Mouse (Mus musculus) CH12.LX (cell line): ENCODE measurements around the gene Prdm2. TPM values are rescaled to one million over a fixed set of nuclear protein-coding genes. Genes with fewer than 3 reads are reported as not detected.

ENCODE experiments used
- DNase-seq: peaks from one replicate; pipeline ENCODE4 v3.0.0-alpha.2; 2013; ENCODE audit errors: extremely low read depth
- H3K27ac ChIP-seq: 2 replicates; pipeline ENCODE4 v1.5.1; 2012; ENCODE audit warnings: low read depth, mild to moderate bottlenecking, control low read depth, moderate library complexity; ENCODE audit not compliant: insufficient read depth
- H3K27me3 ChIP-seq: replicated peaks from 2 replicates; pipeline ENCODE3; 2012; ENCODE audit warnings: inconsistent platforms
- H3K36me3 ChIP-seq, 2 experiments: replicated peaks in 1 of 2; 2 replicates each; pipeline versions ENCODE3 to v1.6.1; 2012; ENCODE audit warnings: inconsistent platforms in 1 of 2, low read length in 1 of 2, mild to moderate bottlenecking in 1 of 2, mixed read lengths in 1 of 2, moderate library complexity in 1 of 2; ENCODE audit not compliant: control insufficient read depth in 1 of 2, insufficient read depth in 1 of 2
- H3K4me1 ChIP-seq, 2 experiments: 2 replicates each; pipeline ENCODE4 v1.6.1; 2012; ENCODE audit warnings: inconsistent platforms in 1 of 2, moderate library complexity in 1 of 2; ENCODE audit not compliant: insufficient read depth in 2 of 2, control insufficient read depth in 1 of 2
- H3K4me2 ChIP-seq: 2 replicates; pipeline ENCODE4 v1.6.1; 2012; ENCODE audit warnings: low read depth, mild to moderate bottlenecking, control low read depth; ENCODE audit not compliant: poor library complexity, insufficient read depth, severe bottlenecking
- H3K4me3 ChIP-seq, 3 experiments: fragments of 150-350 bp in 1 of 3; sonication (generic) in 1 of 3; replicated peaks in 1 of 3; 2 replicates each; pipeline versions ENCODE3 to v1.5.1; 2011 to 2012; ENCODE audit warnings: low read depth in 2 of 3, low read length in 2 of 3, mild to moderate bottlenecking in 2 of 3, moderate library complexity in 2 of 3, control low read depth in 1 of 3, improper control_type of control experiment in 1 of 3, inconsistent platforms in 1 of 3, mixed read lengths in 1 of 3; ENCODE audit not compliant: poor library complexity in 1 of 3
- H3K79me2 ChIP-seq: replicated peaks from 2 replicates; pipeline ENCODE4 v1.6.1; 2012; ENCODE audit warnings: mild to moderate bottlenecking, moderate library complexity; ENCODE audit not compliant: control insufficient read depth, poor library complexity, insufficient read depth, severe bottlenecking; ENCODE audit errors: extremely low read depth
- H3K9ac ChIP-seq: 2 replicates; pipeline ENCODE4 v1.6.1; 2012; ENCODE audit warnings: low read depth, mild to moderate bottlenecking, control low read depth, moderate library complexity; ENCODE audit not compliant: insufficient read depth
- H3K9me3 ChIP-seq: replicated peaks from 2 replicates; pipeline ENCODE3; 2012; ENCODE audit warnings: low read length, inconsistent platforms, mixed read lengths
- BHLHE40 ChIP-seq: IDR thresholded peaks from 2 replicates; pipeline ENCODE4 v1.6.1; 2011; ENCODE audit warnings: mild to moderate bottlenecking, low read depth, low read length, improper control_type of control experiment
- CHD2 ChIP-seq: IDR thresholded peaks from 2 replicates; pipeline ENCODE4 v1.6.1; 2011; ENCODE audit warnings: low read length, improper control_type of control experiment
- EP300 ChIP-seq: IDR thresholded peaks from 2 replicates; pipeline ENCODE4 v1.6.1; 2011; ENCODE audit warnings: low read length, improper control_type of control experiment
- ETS1 ChIP-seq: conservative IDR thresholded peaks from 2 replicates; pipeline ENCODE4 v1.6.1; 2012; ENCODE audit warnings: low read depth, mild to moderate bottlenecking, inconsistent platforms, low read length, improper control_type of control experiment, moderate library complexity
- GABPA ChIP-seq: IDR thresholded peaks from 2 replicates; pipeline ENCODE4 v1.6.1; 2012; ENCODE audit warnings: low read depth, low read length, improper control_type of control experiment, inconsistent platforms; ENCODE audit not compliant: insufficient replicate concordance
- IRF4 ChIP-seq: IDR thresholded peaks from 2 replicates; pipeline ENCODE4 v1.6.1; 2014; ENCODE audit warnings: low read depth, mild to moderate bottlenecking, inconsistent platforms, low read length, improper control_type of control experiment
- JUND ChIP-seq: conservative IDR thresholded peaks from 2 replicates; pipeline ENCODE4 v1.6.1; 2011; ENCODE audit warnings: low read depth, low read length, improper control_type of control experiment
- KAT2A ChIP-seq: IDR thresholded peaks from 2 replicates; pipeline ENCODE4 v1.6.1; 2012; ENCODE audit warnings: low read length, improper control_type of control experiment, inconsistent platforms; ENCODE audit not compliant: insufficient replicate concordance
- MAFK ChIP-seq: IDR thresholded peaks from 2 replicates; pipeline ENCODE4 v1.6.1; 2011; ENCODE audit warnings: low read length, improper control_type of control experiment; ENCODE audit not compliant: insufficient replicate concordance
- MEF2A ChIP-seq: IDR thresholded peaks from 2 replicates; pipeline ENCODE4 v1.6.1; 2014; ENCODE audit warnings: low read depth, mild to moderate bottlenecking, inconsistent platforms, low read length, improper control_type of control experiment, borderline replicate concordance
- MYC ChIP-seq: IDR thresholded peaks from 2 replicates; pipeline ENCODE4 v1.6.1; 2011; ENCODE audit warnings: low read depth, mild to moderate bottlenecking, improper control_type of control experiment, low read length
- NRF1 ChIP-seq: IDR thresholded peaks from 2 replicates; pipeline ENCODE4 v1.6.1; 2014; ENCODE audit warnings: low read depth, mild to moderate bottlenecking, inconsistent platforms, low read length, improper control_type of control experiment, moderate library complexity
- POLR2A ChIP-seq: IDR thresholded peaks from 2 replicates; pipeline ENCODE4 v1.6.1; 2011; ENCODE audit warnings: low read depth, mild to moderate bottlenecking, improper control_type of control experiment, low read length
- RAD21 ChIP-seq: IDR thresholded peaks from 2 replicates; pipeline ENCODE4 v1.6.1; 2011; ENCODE audit warnings: low read depth, mild to moderate bottlenecking, low read length, improper control_type of control experiment, moderate library complexity
- SIN3A ChIP-seq: IDR thresholded peaks from 2 replicates; pipeline ENCODE4 v1.6.1; 2012; ENCODE audit warnings: low read length, improper control_type of control experiment, inconsistent platforms
- SMC3 ChIP-seq: IDR thresholded peaks from 2 replicates; pipeline ENCODE4 v1.6.1; 2011; ENCODE audit warnings: low read depth, low read length, improper control_type of control experiment
- TBP ChIP-seq: conservative IDR thresholded peaks from 2 replicates; pipeline ENCODE4 v1.6.1; 2011; ENCODE audit warnings: low read depth, low read length, improper control_type of control experiment
- USF1 ChIP-seq: IDR thresholded peaks from 2 replicates; pipeline ENCODE4 v1.6.1; 2014; ENCODE audit warnings: low read depth, mild to moderate bottlenecking, inconsistent platforms, low read length, improper control_type of control experiment
- ZC3H11A ChIP-seq: IDR thresholded peaks from 2 replicates; pipeline ENCODE4 v1.6.1; 2012; ENCODE audit warnings: low read depth, mild to moderate bottlenecking, inconsistent platforms, low read length, improper control_type of control experiment
- ZKSCAN1 ChIP-seq: IDR thresholded peaks from 2 replicates; pipeline ENCODE4 v1.6.1; 2012; ENCODE audit warnings: low read depth, inconsistent platforms, low read length, improper control_type of control experiment, borderline replicate concordance
- dilution Hi-C: fragments of 300-500 bp; cut with MboI; formaldehyde crosslinking; loops from 2 replicates; pipeline ENCODE4 v1.14.3; 2020; ENCODE audit warnings: low sequenced_read_pairs; ENCODE audit not compliant: extremely low pct_unique_long_range_greater_than_20kb, extremely low pct_ligation_motif_present
- in situ Hi-C: fragments of 300-500 bp; cut with MboI; formaldehyde crosslinking; loops from 3 replicates; pipeline ENCODE4 v1.14.3; 2019; ENCODE audit warnings: low sequenced_read_pairs, low pct_ligation_motif_present, low pct_unique_long_range_greater_than_20kb, mixed read lengths
- polyA plus RNA-seq: library from polyadenylated mRNA; unstranded; fragments of >175 nt; gene quantifications from 2 replicates; pipeline ENCODE4 v1.2.1, GENCODE M21; 2012; ENCODE audit warnings: low read depth; ENCODE audit not compliant: insufficient read length
- total RNA-seq, 2 experiments: library from RNA; depleted of rRNA; stranded (reverse); fragments of 300-350 nt in 1 of 2; fragments of >200 nt in 1 of 2; gene quantifications; 2 replicates each; pipeline ENCODE4 v1.2.3; 2012 to 2014

Prdm2 gene
- total and polyA plus RNA-seq, 3 experiments: 3.8 to 16.1 (median 7.1) TPM

DNA sequence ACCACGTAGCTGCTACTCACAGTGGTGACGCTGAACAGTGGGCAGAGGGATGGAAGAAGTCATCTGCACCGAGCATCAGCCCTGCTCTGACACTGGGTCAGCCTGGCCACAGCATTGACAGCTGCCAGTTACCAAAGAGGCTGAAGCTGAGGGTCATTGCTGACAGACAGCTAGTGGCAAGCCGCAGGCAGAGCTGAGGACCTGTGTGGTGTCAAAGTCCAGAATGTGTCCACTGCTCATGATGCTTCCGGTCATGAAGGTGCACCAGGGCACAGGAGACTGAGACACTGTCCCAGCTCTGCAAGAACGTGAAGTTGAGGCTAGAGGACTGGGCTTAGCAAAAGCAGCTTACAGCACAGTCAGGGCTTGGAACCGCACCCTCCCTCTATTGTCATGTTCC is 4.4 kb upstream of the Prdm2 start:
- H3K4me2 ChIP-seq: no peak overlapping the region
- H3K4me1 ChIP-seq: peaks cover 7 to 16% of the 10 kb centered on the region in 2 experiments
- no peaks in the 10 kb centered on the region for H3K9me3 ChIP-seq
- TF ChIP-seq CHD2: no peak
- no peak for TF ChIP-seq SIN3A
- TF ChIP-seq BHLHE40: no peak
- no peaks in the 10 kb centered on the region for H3K27me3 ChIP-seq
- H3K4me3 ChIP-seq: no peak overlapping the region
- H3K79me2 ChIP-seq: no peaks in the 10 kb centered on the region
- dilution Hi-C loops: no loop called here
- H3K36me3 ChIP-seq: no peaks in the 10 kb centered on the region
- H3K27ac ChIP-seq: no peak overlapping the region
- no peak for DNase-seq
- no peak overlapping the region for H3K9ac ChIP-seq
- in situ Hi-C loops: no loop called here

DNA sequence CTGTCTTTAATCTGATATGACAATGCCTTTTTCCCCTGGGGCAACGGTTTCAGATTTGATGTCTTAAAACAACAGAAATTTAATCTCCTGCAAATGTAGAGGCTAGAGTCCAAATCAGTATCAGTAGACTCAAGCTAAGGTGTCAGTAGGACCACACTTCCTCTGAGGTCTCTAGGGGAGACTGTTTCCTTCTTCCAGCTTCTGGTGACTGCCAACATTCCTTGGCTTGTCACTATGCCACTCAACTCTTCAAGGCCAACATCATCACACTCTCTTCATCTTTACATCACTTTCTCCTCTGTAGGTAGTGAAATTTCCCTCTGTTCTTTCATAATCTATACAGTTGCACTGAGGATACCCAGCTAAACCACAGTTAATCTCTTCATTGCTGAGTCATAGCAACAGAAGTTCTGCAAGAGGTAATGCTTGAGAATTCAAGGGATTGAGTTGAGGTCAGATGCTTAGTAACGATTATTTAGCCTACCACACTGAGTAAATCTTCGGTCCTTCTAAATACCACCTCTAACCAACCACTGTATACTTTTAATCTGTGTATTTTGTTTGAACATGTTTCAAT is 1.5 kb upstream of the Prdm2 start:
- Histone ChIP-seq H3K4me1 (peaks cover 12 to 32% of the 10 kb centered on the region in 2 experiments), H3K9ac (no peak overlapping the region), H3K27me3 (no peaks in the 10 kb centered on the region), H3K36me3 (peaks cover 0 to 2% of the 10 kb centered on the region in 2 experiments), H3K79me2 (peaks cover 18% of the 10 kb centered on the region), H3K27ac (no peak overlapping the region), H3K9me3 (no peaks in the 10 kb centered on the region), H3K4me3 (no peak overlapping the region), H3K4me2 (no peak overlapping the region)
- in situ Hi-C loops (no loop called here), dilution Hi-C loops (no loop called here)
- DNase-seq: no peak
- TF ChIP-seq EP300: no peak
- TF ChIP-seq KAT2A: no peak
- TF ChIP-seq RAD21: no peak
- TF ChIP-seq USF1: no peak
- TF ChIP-seq ZC3H11A: no peak
- TF ChIP-seq NRF1: no peak
- no peak for TF ChIP-seq MYC
- TF ChIP-seq MEF2A: no peak
- TF ChIP-seq POLR2A: no peak
- no peak for TF ChIP-seq JUND
- no peak for TF ChIP-seq ZKSCAN1
- no peak for TF ChIP-seq ETS1
- no peak for TF ChIP-seq SMC3
- no peak for TF ChIP-seq SIN3A
- TF ChIP-seq GABPA: no peak
- no peak for TF ChIP-seq TBP
- no peak for TF ChIP-seq IRF4
- no peak for TF ChIP-seq MAFK
